Mouse (Mus musculus) intestine, embryonic 15.5 days (tissue): ENCODE data around the gene Wwox. TPM values are rescaled to one million over a fixed set of nuclear protein-coding genes. Genes with fewer than 3 reads are reported as not detected.

Experiments
- ATAC-seq: fragments of 200-750 bp; cut with Nextera tagmentation; 2 replicates; pipeline ENCODE4 v1.8.0; 2017; ENCODE audit warnings: moderate TSS enrichment, moderate library complexity
- H3K27ac ChIP-seq: fragments of 300-500 bp; sonication (generic); 2 replicates; pipeline ENCODE4 v1.5.1; 2015; ENCODE audit warnings: mild to moderate bottlenecking, inconsistent platforms
- H3K27me3 ChIP-seq: fragments of 300-500 bp; sonication (generic); replicated peaks from 2 replicates; pipeline ENCODE4 v1.6.1; 2015; ENCODE audit warnings: inconsistent platforms
- H3K36me3 ChIP-seq: fragments of 300-500 bp; sonication (generic); 2 replicates; pipeline ENCODE4 v1.6.1; 2015; ENCODE audit warnings: inconsistent platforms
- H3K4me1 ChIP-seq: fragments of 300-500 bp; sonication (generic); replicated peaks from 2 replicates; pipeline ENCODE4 v1.6.1; 2015; ENCODE audit warnings: inconsistent platforms
- H3K4me2 ChIP-seq: fragments of 300-500 bp; sonication (generic); replicated peaks from 2 replicates; pipeline ENCODE4 v1.6.1; 2015; ENCODE audit warnings: mild to moderate bottlenecking, inconsistent platforms
- H3K4me3 ChIP-seq: fragments of 300-500 bp; sonication (generic); replicated peaks from 2 replicates; pipeline ENCODE4 v1.5.1; 2015; ENCODE audit warnings: inconsistent platforms
- H3K9ac ChIP-seq: fragments of 300-500 bp; sonication (generic); 2 replicates; pipeline ENCODE4 v1.6.1; 2015; ENCODE audit warnings: inconsistent platforms
- H3K9me3 ChIP-seq: fragments of 300-500 bp; sonication (generic); 2 replicates; pipeline ENCODE4 v1.6.1; 2016; ENCODE audit warnings: inconsistent platforms
- WGBS: fragments of 180-500 bp; shearing (Covaris S2); methylation state at CpG from one replicate; pipeline ENCODE4 v1.1.7; 2015; 5-methylcytosine and 5-hydroxymethylcytosine counted together
- polyA plus RNA-seq: library from polyadenylated mRNA; unstranded; fragments of >200 nt; fragmentation: Nextera tagmentation; extraction: Ambion mirVana; gene quantifications from 2 replicates; pipeline ENCODE4 v1.2.1, GENCODE M21; 2015

Gene Wwox
- polyA plus RNA-seq, 1 experiment from 2014 or later, result 11.6 TPM

GRCm38 (mm10) chr8:115333972-115334371, 894.5 kb downstream of the Wwox start:
- no peak overlapping the region for H3K9ac ChIP-seq
- H3K4me2 ChIP-seq, result no peak overlapping the region
- no peak overlapping the region for H3K27ac ChIP-seq
- 80% methylated on average over 3 of the region's 3 CpGs for WGBS
- H3K9me3 ChIP-seq, result no peaks in the 10 kb centered on the region
- H3K4me3 ChIP-seq, result no peak overlapping the region
- no peaks in the 10 kb centered on the region for H3K36me3 ChIP-seq
- no peaks in the 10 kb centered on the region for H3K4me1 ChIP-seq
- ATAC-seq, result no peak
- no peaks in the 10 kb centered on the region for H3K27me3 ChIP-seq

- Histone ChIP-seq H3K4me1 (no peaks in the 10 kb centered on the region), H3K27ac (no peak overlapping the region), H3K27me3 (no peaks in the 10 kb centered on the region), H3K36me3 (no peaks in the 10 kb centered on the region), H3K9me3 (no peaks in the 10 kb centered on the region), H3K4me3 (no peak overlapping the region), H3K9ac (no peak overlapping the region), H3K4me2 (no peak overlapping the region)
- ATAC-seq, result no peak
- WGBS, result 85% methylated on average over 1 of the region's 1 CpGs
Measured at GRCm38 (mm10) chr8:115336361-115336760, 896.9 kb downstream of the Wwox start.

GRCm38 (mm10) chr8:115348704-115349103, 909.2 kb downstream of the Wwox start:
- 62% methylated on average over 6 of the region's 6 CpGs for WGBS
- Histone ChIP-seq H3K27ac (no peak overlapping the region), H3K36me3 (no peaks in the 10 kb centered on the region), H3K4me3 (no peak overlapping the region), H3K9ac (no peak overlapping the region), H3K9me3 (no peaks in the 10 kb centered on the region), H3K4me2 (no peak overlapping the region), H3K4me1 (no peaks in the 10 kb centered on the region), H3K27me3 (no peaks in the 10 kb centered on the region)
- ATAC-seq, result no peak

DNA sequence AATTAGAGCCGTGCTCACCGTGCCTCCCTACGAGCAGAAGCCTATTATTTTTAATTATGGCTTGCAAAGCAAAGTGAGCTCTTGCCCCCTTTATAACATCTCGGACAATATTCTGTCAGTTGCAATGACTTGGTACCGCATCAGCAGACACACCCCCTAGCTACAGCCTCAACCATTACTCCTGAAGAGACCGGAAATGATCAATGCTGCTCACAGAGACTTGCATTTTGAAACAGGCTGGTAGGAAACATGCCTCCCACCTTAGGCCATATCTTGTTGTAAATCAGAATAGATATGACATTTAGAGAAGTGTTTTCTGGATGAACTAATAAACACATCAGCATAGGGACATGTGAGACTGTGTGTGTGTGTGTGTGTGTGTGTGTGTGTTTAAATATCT, 911.3 kb downstream of the Wwox start:
- Histone ChIP-seq H3K36me3 (no peaks in the 10 kb centered on the region; the same call in 1 of the 2 replicates), H3K27ac (no peak overlapping the region), H3K9me3 (no peaks in the 10 kb centered on the region; the same call in 1 of the 2 replicates), H3K4me2 (no peak overlapping the region), H3K27me3 (no peaks in the 10 kb centered on the region), H3K9ac (no peak overlapping the region), H3K4me3 (no peak overlapping the region), H3K4me1 (no peaks in the 10 kb centered on the region)
- no peak for ATAC-seq
- WGBS, result 79% methylated on average over 6 of the region's 6 CpGs

- H3K4me3 ChIP-seq, result no peak overlapping the region
- H3K9ac ChIP-seq, result no peak overlapping the region
- H3K4me2 ChIP-seq, result no peak overlapping the region
- H3K27ac ChIP-seq, result no peak overlapping the region
- no peaks in the 10 kb centered on the region; the same call in 1 of the 2 replicates for H3K36me3 ChIP-seq
- WGBS, result 54% methylated on average over 16 of the region's 16 CpGs
- H3K27me3 ChIP-seq, result no peaks in the 10 kb centered on the region
- 0 out of 2 replicates have a peak, but pooled peaks cover 5% of the 10 kb centered on the region for H3K4me1 ChIP-seq
- no peaks in the 10 kb centered on the region; the same call in 1 of the 2 replicates for H3K9me3 ChIP-seq
- ATAC-seq, result no peak
Measured at GRCm38 (mm10) chr8:115357663-115358335, 918.3 kb downstream of the Wwox start.

DNA sequence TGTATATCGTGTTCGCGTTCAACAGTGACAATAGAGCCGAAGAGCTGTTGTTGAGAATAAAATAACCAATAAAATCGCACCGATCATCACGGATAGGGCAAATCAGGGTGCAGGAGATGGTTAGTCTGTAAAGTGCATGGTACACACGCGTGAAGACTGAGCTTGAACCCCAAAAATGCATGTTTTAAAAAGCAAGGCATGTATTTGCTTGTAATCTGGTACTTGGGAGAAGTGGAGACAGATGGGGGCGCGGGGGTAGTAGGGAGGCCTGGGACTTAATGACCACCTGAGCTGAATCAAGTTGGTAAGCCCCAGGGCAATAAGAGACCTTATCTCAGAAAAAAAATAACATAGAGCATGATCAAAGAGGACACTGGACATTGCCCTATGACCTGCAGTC, 919.0 kb downstream of the Wwox start:
- WGBS, result 94% methylated on average over 11 of the region's 11 CpGs
- no peak for ATAC-seq
- no peaks in the 10 kb centered on the region for H3K27me3 ChIP-seq
- no peak overlapping the region for H3K4me3 ChIP-seq
- no peak overlapping the region for H3K27ac ChIP-seq
- H3K36me3 ChIP-seq, result no peaks in the 10 kb centered on the region; the same call in 1 of the 2 replicates
- no peak overlapping the region for H3K9ac ChIP-seq
- H3K4me2 ChIP-seq, result no peak overlapping the region
- 0 out of 2 replicates have a peak, but pooled peaks cover 5% of the 10 kb centered on the region for H3K4me1 ChIP-seq
- H3K9me3 ChIP-seq, result no peaks in the 10 kb centered on the region; the same call in 1 of the 2 replicates

GRCm38 (mm10) chr8:115359701-115360100, 920.2 kb downstream of the Wwox start:
- Histone ChIP-seq H3K4me1 (0 out of 2 replicates have a peak, but pooled peaks cover 5% of the 10 kb centered on the region), H3K36me3 (no peaks in the 10 kb centered on the region; the same call in 1 of the 2 replicates), H3K27ac (no peak overlapping the region), H3K9me3 (no peaks in the 10 kb centered on the region), H3K4me3 (no peak overlapping the region), H3K4me2 (no peak overlapping the region), H3K9ac (no peak overlapping the region), H3K27me3 (no peaks in the 10 kb centered on the region)
- 61% methylated on average over 12 of the region's 12 CpGs for WGBS
- no peak for ATAC-seq

GRCm38 (mm10) chr8:115362518-115362917, 923.1 kb downstream of the Wwox start:
- no peaks in the 10 kb centered on the region for H3K36me3 ChIP-seq
- WGBS, result 18% methylated on average over 7 of the region's 7 CpGs
- no peak overlapping the region for H3K4me2 ChIP-seq
- H3K27ac ChIP-seq, result no peak overlapping the region
- H3K4me3 ChIP-seq, result no peak overlapping the region
- H3K9ac ChIP-seq, result no peak overlapping the region
- H3K9me3 ChIP-seq, result no peaks in the 10 kb centered on the region
- H3K27me3 ChIP-seq, result no peaks in the 10 kb centered on the region
- H3K4me1 ChIP-seq, result 0 out of 2 replicates have a peak, but pooled peaks cover 5% of the 10 kb centered on the region
- ATAC-seq, result peak; percentile 66; the same call in 1 of the 2 replicates

DNA sequence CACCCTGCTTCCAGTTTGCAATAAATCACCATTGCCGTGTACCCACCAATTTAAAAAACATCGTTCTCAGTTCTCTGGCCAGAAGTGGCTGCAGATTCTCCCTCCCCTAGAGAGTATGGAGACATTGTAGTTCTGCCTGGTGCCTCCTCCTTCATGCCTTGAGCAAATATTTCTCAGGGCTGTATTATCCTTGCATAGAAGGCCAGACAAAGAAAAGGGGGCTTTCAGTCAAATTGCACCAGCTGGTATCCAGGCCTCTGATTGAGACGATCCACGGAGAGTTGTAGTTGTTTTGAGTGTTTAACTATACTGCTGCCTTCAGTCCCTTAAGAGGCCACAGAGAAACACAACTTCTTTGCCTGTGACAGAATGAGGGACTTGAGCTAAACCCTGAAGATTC, 935.5 kb downstream of the Wwox start:
- H3K36me3 ChIP-seq, result no peaks in the 10 kb centered on the region
- WGBS, result 15% methylated on average over 4 of the region's 4 CpGs
- 0 out of 2 replicates have a peak overlapping the region, but pooled peaks have one; percentile 4 for H3K4me2 ChIP-seq
- peak overlapping the region; percentile 32; the same call in 1 of the 2 replicates for H3K27ac ChIP-seq
- no peaks in the 10 kb centered on the region for H3K27me3 ChIP-seq
- no peak overlapping the region for H3K4me3 ChIP-seq
- H3K9ac ChIP-seq, result no peak overlapping the region
- no peak for ATAC-seq
- no peaks in the 10 kb centered on the region for H3K9me3 ChIP-seq
- H3K4me1 ChIP-seq, result peaks cover 16% of the 10 kb centered on the region

- Histone ChIP-seq H3K27me3 (no peaks in the 10 kb centered on the region), H3K9me3 (no peaks in the 10 kb centered on the region), H3K36me3 (no peaks in the 10 kb centered on the region), H3K4me1 (peaks cover 16% of the 10 kb centered on the region), H3K27ac (peak overlapping the region; percentile 32; the same call in 1 of the 2 replicates), H3K4me2 (0 out of 2 replicates have a peak overlapping the region, but pooled peaks have one; percentile 4), H3K9ac (no peak overlapping the region), H3K4me3 (no peak overlapping the region)
- WGBS, result 53% methylated on average over 8 of the region's 8 CpGs
- peak; percentile 53; the same call in 1 of the 2 replicates for ATAC-seq
Measured at GRCm38 (mm10) chr8:115375361-115376047, 936.0 kb downstream of the Wwox start.

DNA sequence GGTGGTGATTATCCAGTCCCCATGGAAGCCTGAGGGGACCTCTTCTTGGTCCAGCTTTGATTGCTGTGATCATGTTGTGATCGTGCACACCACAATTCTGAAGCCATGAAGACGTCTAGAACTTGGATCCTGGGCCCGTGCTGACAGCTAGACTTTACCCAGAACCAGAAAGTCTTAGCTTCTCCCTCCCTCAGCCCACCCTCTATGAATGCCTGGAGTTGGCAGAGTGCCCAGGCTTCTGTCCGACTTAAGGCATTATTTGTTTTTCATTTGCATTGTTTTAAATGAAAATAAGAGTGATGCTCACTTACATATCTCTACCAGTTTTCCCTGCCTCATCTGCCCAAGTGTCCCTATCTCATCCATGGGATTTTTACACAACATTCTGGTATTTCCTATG, 937.9 kb downstream of the Wwox start:
- no peak overlapping the region for H3K4me2 ChIP-seq
- H3K36me3 ChIP-seq, result no peaks in the 10 kb centered on the region
- no peak overlapping the region for H3K27ac ChIP-seq
- H3K9me3 ChIP-seq, result no peaks in the 10 kb centered on the region
- H3K4me1 ChIP-seq, result peaks cover 16% of the 10 kb centered on the region
- H3K27me3 ChIP-seq, result no peaks in the 10 kb centered on the region
- H3K4me3 ChIP-seq, result no peak overlapping the region
- ATAC-seq, result no peak
- H3K9ac ChIP-seq, result no peak overlapping the region
- 42% methylated on average over 4 of the region's 4 CpGs for WGBS

GRCm38 (mm10) chr8:115380017-115380416, 940.6 kb downstream of the Wwox start:
- ATAC-seq, result no peak
- 76% methylated on average over 4 of the region's 4 CpGs for WGBS

More at GRCm38 (mm10) chr8:115380017-115380416, 940.6 kb downstream of the Wwox start:
- Histone ChIP-seq H3K9me3 (no peaks in the 10 kb centered on the region), H3K9ac (no peak overlapping the region), H3K4me3 (no peak overlapping the region), H3K36me3 (no peaks in the 10 kb centered on the region), H3K27ac (no peak overlapping the region), H3K27me3 (no peaks in the 10 kb centered on the region), H3K4me2 (no peak overlapping the region), H3K4me1 (peaks cover 10% of the 10 kb centered on the region)
